Mouse (Mus musculus) kidney, adult 2 months (tissue): Measurements from ENCODE around the gene Cubn. TPM values are rescaled to one million over a fixed set of nuclear protein-coding genes. Genes with fewer than 3 reads are reported as not detected.

ENCODE experiments used
- DNase-seq: peaks from one replicate; pipeline ENCODE4 v3.0.0; 2021
- H3K27ac ChIP-seq: fragments of 200-500 bp; 2 replicates; pipeline ENCODE4 v1.5.1; 2012; ENCODE audit warnings: low read depth, low read length, control low read depth, inconsistent platforms; ENCODE audit not compliant: insufficient read depth
- H3K27me3 ChIP-seq: fragments of 200-500 bp; replicated peaks from 2 replicates; pipeline ENCODE4 v1.6.1; 2012; ENCODE audit warnings: mild to moderate bottlenecking, moderate library complexity, low read length, inconsistent platforms; ENCODE audit not compliant: control insufficient read depth, insufficient read depth
- H3K36me3 ChIP-seq: fragments of 200-500 bp; 2 replicates; pipeline ENCODE4 v1.6.1; 2012; ENCODE audit warnings: mild to moderate bottlenecking, moderate library complexity, low read length, inconsistent platforms; ENCODE audit not compliant: control insufficient read depth, insufficient read depth
- H3K4me1 ChIP-seq: fragments of 200-500 bp; 2 replicates; pipeline ENCODE4 v1.6.1; 2011; ENCODE audit warnings: low read length; ENCODE audit not compliant: control insufficient read depth, insufficient read depth
- H3K4me3 ChIP-seq: fragments of 200-500 bp; 2 replicates; pipeline ENCODE4 v1.5.1; 2011; ENCODE audit warnings: mild to moderate bottlenecking, low read depth, low read length, control low read depth; ENCODE audit not compliant: insufficient read depth
- CTCF ChIP-seq: fragments of 200-500 bp; conservative IDR thresholded peaks from 2 replicates; pipeline ENCODE4 v1.5.1; 2011; ENCODE audit warnings: low read depth, mild to moderate bottlenecking, control low read depth, low read length, moderate library complexity, mixed read lengths; ENCODE audit not compliant: insufficient read depth, insufficient read length
- POLR2A ChIP-seq: fragments of 200-500 bp; IDR thresholded peaks from one replicate; pipeline ENCODE4 v1.6.1; 2011; ENCODE audit warnings: low read depth, low read length, control low read depth
- WGBS: fragments of 180-500 bp; shearing (Covaris S2); methylation state at CpG from one replicate; pipeline ENCODE4 v1.1.7; 2018; 5-methylcytosine and 5-hydroxymethylcytosine counted together
- polyA plus RNA-seq: library from polyadenylated mRNA; depleted of rRNA; stranded (reverse); fragments of >200 nt; gene quantifications from 2 replicates; pipeline ENCODE4 v1.2.3, GENCODE M21; 2012; rRNA removed

The Cubn gene
- polyA plus RNA-seq, 1 experiment = 56.2 TPM

GRCm38 (mm10) chr2:13237140-13237901 lies 254.3 kb downstream of the Cubn start:
- Histone ChIP-seq H3K27ac (no peak overlapping the region), H3K4me1 (peaks cover 3% of the 10 kb centered on the region; the same call in 1 of the 2 replicates), H3K4me3 (no peak overlapping the region), H3K27me3 (no peaks in the 10 kb centered on the region), H3K36me3 (no peaks in the 10 kb centered on the region)
- peak; percentile 54 for DNase-seq
- TF ChIP-seq POLR2A = no peak
- TF ChIP-seq CTCF = peak; percentile 26; the same call in 1 of the 2 replicates
- 79% methylated on average over 8 of the region's 8 CpGs for WGBS

- H3K27ac ChIP-seq = no peak overlapping the region
- no peak overlapping the region for H3K4me3 ChIP-seq
- peak; percentile 28 for DNase-seq
- no peaks in the 10 kb centered on the region for H3K36me3 ChIP-seq
- no peaks in the 10 kb centered on the region for H3K27me3 ChIP-seq
- peaks cover 3% of the 10 kb centered on the region; the same call in 1 of the 2 replicates for H3K4me1 ChIP-seq
- WGBS = 52% methylated on average over 5 of the region's 5 CpGs
- TF ChIP-seq CTCF (no peak), POLR2A (no peak)
Observed at GRCm38 (mm10) chr2:13235696-13236095, 255.9 kb downstream of the Cubn start.

GRCm38 (mm10) chr2:13234796-13235195 lies 256.8 kb downstream of the Cubn start:
- no peaks in the 10 kb centered on the region for H3K27me3 ChIP-seq
- no peak overlapping the region for H3K4me3 ChIP-seq
- no peak overlapping the region for H3K27ac ChIP-seq
- no peaks in the 10 kb centered on the region for H3K36me3 ChIP-seq
- H3K4me1 ChIP-seq = peaks cover 3% of the 10 kb centered on the region; the same call in 1 of the 2 replicates
- 93% methylated on average over 10 of the region's 10 CpGs for WGBS
- no peak for TF ChIP-seq POLR2A
- no peak for TF ChIP-seq CTCF
- DNase-seq = no peak

GRCm38 (mm10) chr2:13233902-13234301 lies 257.7 kb downstream of the Cubn start:
- TF ChIP-seq POLR2A (no peak), CTCF (no peak)
- Histone ChIP-seq H3K27ac (no peak overlapping the region), H3K4me3 (no peak overlapping the region), H3K36me3 (no peaks in the 10 kb centered on the region), H3K27me3 (no peaks in the 10 kb centered on the region), H3K4me1 (peaks cover 3% of the 10 kb centered on the region; the same call in 1 of the 2 replicates)
- WGBS = 17% methylated on average over 7 of the region's 7 CpGs
- peak; percentile 35 for DNase-seq

- no peak overlapping the region for H3K4me3 ChIP-seq
- H3K4me1 ChIP-seq = peaks cover 3% of the 10 kb centered on the region; the same call in 1 of the 2 replicates
- DNase-seq = no peak
- no peak overlapping the region for H3K27ac ChIP-seq
- no peaks in the 10 kb centered on the region for H3K36me3 ChIP-seq
- no peaks in the 10 kb centered on the region for H3K27me3 ChIP-seq
- WGBS = 51% methylated on average over 12 of the region's 12 CpGs
- no peak for TF ChIP-seq POLR2A
- no peak for TF ChIP-seq CTCF
Observed at GRCm38 (mm10) chr2:13233254-13233835, 258.3 kb downstream of the Cubn start.

- no peak overlapping the region for H3K4me3 ChIP-seq
- no peaks in the 10 kb centered on the region for H3K27me3 ChIP-seq
- peaks cover 3% of the 10 kb centered on the region; the same call in 1 of the 2 replicates for H3K4me1 ChIP-seq
- TF ChIP-seq POLR2A (no peak), CTCF (no peak)
- no peak overlapping the region for H3K27ac ChIP-seq
- DNase-seq = no peak
- 71% methylated on average over 6 of the region's 6 CpGs for WGBS
- no peaks in the 10 kb centered on the region for H3K36me3 ChIP-seq
Observed at GRCm38 (mm10) chr2:13232305-13232704, 259.3 kb downstream of the Cubn start.

- DNase-seq = no peak
- WGBS = 92% methylated on average over 3 of the region's 3 CpGs
- TF ChIP-seq CTCF (no peak), POLR2A (no peak)
Observed at GRCm38 (mm10) chr2:13229686-13230085, 261.9 kb downstream of the Cubn start.

More at GRCm38 (mm10) chr2:13229686-13230085, 261.9 kb downstream of the Cubn start:
- Histone ChIP-seq H3K4me1 (peaks cover 3% of the 10 kb centered on the region; the same call in 1 of the 2 replicates), H3K27ac (no peak overlapping the region), H3K27me3 (no peaks in the 10 kb centered on the region), H3K4me3 (no peak overlapping the region), H3K36me3 (no peaks in the 10 kb centered on the region)

Other genes starting within 250 kb of the Cubn start
- 61.1 and 63.5 TPM in 2 replicates for gene Rsu1, start 220.4 kb downstream of the Cubn start, polyA plus RNA-seq
- 3.4 and 5.5 TPM in 2 replicates for gene Trdmt1, start 52.9 kb upstream of the Cubn start, polyA plus RNA-seq
- gene Vim, start 82.1 kb upstream of the Cubn start, polyA plus RNA-seq = 194 and 211 TPM in 2 replicates